Mouse (Mus musculus): ENCODE data around the gene Tmem156.

The Tmem156 gene

GRCm38 (mm10) chr5:65097457-65097856, 5.5 kb upstream of the Tmem156 start:
- no peak for DNase-seq (ENCODE audit: extremely low read depth, low read depth, low spot score)

GRCm38 (mm10) chr5:65096805-65097204, 4.9 kb upstream of the Tmem156 start:
- no peak for DNase-seq (ENCODE audit: extremely low read depth, low read depth, low spot score)

- DNase-seq (ENCODE audit: extremely low read depth, low read depth, low spot score) = no peak
Measured at GRCm38 (mm10) chr5:65096082-65096481, 4.2 kb upstream of the Tmem156 start.

GRCm38 (mm10) chr5:65094902-65095545, 3.1 kb upstream of the Tmem156 start:
- no peak for DNase-seq (ENCODE audit: extremely low read depth, low read depth, low spot score)

GRCm38 (mm10) chr5:65093769-65094168, 1.8 kb upstream of the Tmem156 start:
- no peak for DNase-seq (ENCODE audit: extremely low read depth, low read depth, low spot score)

- DNase-seq (ENCODE audit: extremely low read depth, low read depth, low spot score) = no peak
Measured at GRCm38 (mm10) chr5:65091184-65091858, 611 bp downstream of the Tmem156 start.

GRCm38 (mm10) chr5:65089707-65090106, 2.2 kb downstream of the Tmem156 start:
- DNase-seq (ENCODE audit: extremely low read depth, low read depth, low spot score) = no peak

- peak; percentile 95 for DNase-seq (ENCODE audit: extremely low read depth, low read depth, low spot score)
Measured at GRCm38 (mm10) chr5:65086522-65086921, 5.4 kb downstream of the Tmem156 start.

- DNase-seq (ENCODE audit: extremely low read depth, low read depth, low spot score) = no peak
Measured at GRCm38 (mm10) chr5:65081836-65082235, 10.1 kb downstream of the Tmem156 start.

- DNase-seq (ENCODE audit: extremely low read depth, low read depth, low spot score) = no peak
Measured at GRCm38 (mm10) chr5:65079881-65080280, 12.1 kb downstream of the Tmem156 start.

GRCm38 (mm10) chr5:65078081-65078480, 13.9 kb downstream of the Tmem156 start:
- DNase-seq (ENCODE audit: extremely low read depth, low read depth, low spot score) = no peak

GRCm38 (mm10) chr5:65076748-65077147, 15.2 kb downstream of the Tmem156 start:
- DNase-seq (ENCODE audit: extremely low read depth, low read depth, low spot score) = no peak

GRCm38 (mm10) chr5:65076087-65076486, 15.8 kb downstream of the Tmem156 start:
- no peak for DNase-seq (ENCODE audit: extremely low read depth, low read depth, low spot score)

- no peak for DNase-seq (ENCODE audit: extremely low read depth, low read depth, low spot score)
Measured at GRCm38 (mm10) chr5:65074693-65075092, 17.2 kb downstream of the Tmem156 start.

- no peak for DNase-seq (ENCODE audit: extremely low read depth, low read depth, low spot score)
Measured at GRCm38 (mm10) chr5:65073247-65073646, 18.7 kb downstream of the Tmem156 start.

GRCm38 (mm10) chr5:65071689-65072118, 20.2 kb downstream of the Tmem156 start:
- DNase-seq (ENCODE audit: extremely low read depth, low read depth, low spot score) = no peak

GRCm38 (mm10) chr5:65069872-65070271, 22.1 kb downstream of the Tmem156 start:
- no peak for DNase-seq (ENCODE audit: extremely low read depth, low read depth, low spot score)

GRCm38 (mm10) chr5:65068166-65068565, 23.8 kb downstream of the Tmem156 start:
- peak; percentile 95 for DNase-seq (ENCODE audit: extremely low read depth, low read depth, low spot score)

- no peak for DNase-seq (ENCODE audit: extremely low read depth, low read depth, low spot score)
Measured at GRCm38 (mm10) chr5:65063266-65063665, 28.7 kb downstream of the Tmem156 start.

- no peak for DNase-seq (ENCODE audit: extremely low read depth, low read depth, low spot score)
Measured at GRCm38 (mm10) chr5:65062236-65062635, 29.7 kb downstream of the Tmem156 start.

GRCm38 (mm10) chr5:65059806-65060205, 32.1 kb downstream of the Tmem156 start:
- DNase-seq (ENCODE audit: extremely low read depth, low read depth, low spot score) = no peak

GRCm38 (mm10) chr5:65057596-65057995, 34.3 kb downstream of the Tmem156 start:
- DNase-seq (ENCODE audit: extremely low read depth, low read depth, low spot score) = no peak

GRCm38 (mm10) chr5:65051513-65051912, 40.4 kb downstream of the Tmem156 start:
- no peak for DNase-seq (ENCODE audit: extremely low read depth, low read depth, low spot score)

Data from fat pad, adult 2 months (tissue).